Mouse (Mus musculus) lung, postnatal 0 days (tissue): ENCODE measurements around the gene Asphd1. TPM values are rescaled to one million over a fixed set of nuclear protein-coding genes. Genes with fewer than 3 reads are reported as not detected.

Experiments used
- ATAC-seq: fragments of 200-750 bp; cut with Nextera tagmentation; 2 replicates; pipeline ENCODE4 v1.8.0; 2017; ENCODE audit warnings: moderate library complexity
- DNase-seq: peaks from one replicate; pipeline ENCODE4 v3.0.0-alpha.2; 2016; ENCODE audit warnings: low spot score
- H3K27ac ChIP-seq: fragments of 300-500 bp; sonication (generic); 2 replicates; pipeline ENCODE4 v1.5.1; 2014; ENCODE audit warnings: antibody characterized with exemption, mild to moderate bottlenecking, low read length, mixed read lengths
- H3K27me3 ChIP-seq: fragments of 300-500 bp; sonication (generic); replicated peaks from 2 replicates; pipeline ENCODE4 v1.6.1; 2014; ENCODE audit warnings: low read length, mixed read lengths; ENCODE audit not compliant: insufficient read depth
- H3K36me3 ChIP-seq: fragments of 300-500 bp; sonication (generic); 2 replicates; pipeline ENCODE4 v1.6.1; 2014; ENCODE audit warnings: low read length, mixed read lengths; ENCODE audit not compliant: insufficient read depth
- H3K4me1 ChIP-seq: fragments of 300-500 bp; sonication (generic); 2 replicates; pipeline ENCODE4 v1.6.1; 2014; ENCODE audit warnings: antibody characterized with exemption, low read depth, low read length, mixed read lengths; ENCODE audit not compliant: insufficient read depth
- H3K4me2 ChIP-seq: fragments of 300-500 bp; sonication (generic); replicated peaks from 2 replicates; pipeline ENCODE4 v1.6.1; 2014; ENCODE audit warnings: low read depth, mild to moderate bottlenecking, low read length, moderate library complexity, mixed read lengths
- H3K4me3 ChIP-seq: fragments of 300-500 bp; sonication (generic); 2 replicates; pipeline ENCODE4 v1.5.1; 2014; ENCODE audit warnings: low read depth, low read length
- H3K9ac ChIP-seq: fragments of 300-500 bp; sonication (generic); replicated peaks from 2 replicates; pipeline ENCODE4 v1.6.1; 2014; ENCODE audit warnings: low read depth, mild to moderate bottlenecking
- H3K9me3 ChIP-seq: fragments of 300-500 bp; sonication (generic); 2 replicates; pipeline ENCODE4 v1.6.1; 2016; ENCODE audit warnings: low read length, mixed read lengths
- CTCF ChIP-seq: IDR thresholded peaks from 2 replicates; pipeline ENCODE4 v1.5.1; 2016; ENCODE audit warnings: antibody characterized with exemption, mild to moderate bottlenecking
- EP300 ChIP-seq: IDR thresholded peaks from 2 replicates; pipeline ENCODE4 v1.6.1; 2016; ENCODE audit warnings: antibody characterized with exemption, mild to moderate bottlenecking, control low read depth
- WGBS: fragments of 180-500 bp; shearing (Covaris S2); extraction: QIAGEN DNeasy Blood & Tissue Kit; methylation state at CpG from one replicate; pipeline ENCODE4 v1.1.7; 2014; 5-methylcytosine and 5-hydroxymethylcytosine counted together
- polyA plus RNA-seq: library from polyadenylated mRNA; unstranded; fragments of >200 nt; fragmentation: Nextera tagmentation; extraction: Ambion mirVana; gene quantifications from 2 replicates; pipeline ENCODE4 v1.2.1, GENCODE M21; 2015

The Asphd1 gene
- polyA plus RNA-seq, 1 experiment from 2014 or later, result not detected

GRCm38 (mm10) chr7:126982054-126982453 lies 32.7 kb upstream of the Asphd1 start:
- WGBS, result 78% methylated on average over 4 of the region's 4 CpGs
- Histone ChIP-seq H3K9ac (no peak overlapping the region), H3K36me3 (peaks cover 7% of the 10 kb centered on the region), H3K4me2 (no peak overlapping the region), H3K4me3 (no peak overlapping the region), H3K27ac (no peak overlapping the region), H3K4me1 (peaks cover 2% of the 10 kb centered on the region; the same call in 1 of the 2 replicates), H3K27me3 (no peaks in the 10 kb centered on the region), H3K9me3 (no peaks in the 10 kb centered on the region)
- TF ChIP-seq EP300 (no peak), CTCF (no peak)
- DNase-seq (no peak), ATAC-seq (no peak)

- no peaks in the 10 kb centered on the region for H3K9me3 ChIP-seq
- DNase-seq (no peak), ATAC-seq (no peak)
- H3K4me3 ChIP-seq, result no peak overlapping the region
- TF ChIP-seq EP300 (no peak), CTCF (no peak)
- H3K27ac ChIP-seq, result no peak overlapping the region
- H3K36me3 ChIP-seq, result peaks cover 7% of the 10 kb centered on the region
- WGBS, result 88% methylated on average over 2 of the region's 2 CpGs
- no peak overlapping the region for H3K4me2 ChIP-seq
- no peaks in the 10 kb centered on the region for H3K27me3 ChIP-seq
- no peak overlapping the region for H3K9ac ChIP-seq
- peaks cover 5% of the 10 kb centered on the region for H3K4me1 ChIP-seq
Observed at GRCm38 (mm10) chr7:126981601-126982000, 32.2 kb upstream of the Asphd1 start.

GRCm38 (mm10) chr7:126978841-126979240 lies 29.5 kb upstream of the Asphd1 start:
- DNase-seq, result no peak
- peaks cover 7% of the 10 kb centered on the region for H3K36me3 ChIP-seq
- no peak overlapping the region for H3K4me3 ChIP-seq
- H3K9ac ChIP-seq, result no peak overlapping the region
- H3K9me3 ChIP-seq, result no peaks in the 10 kb centered on the region
- no peaks in the 10 kb centered on the region for H3K27me3 ChIP-seq
- WGBS, result 80% methylated on average over 6 of the region's 6 CpGs
- no peak for ATAC-seq
- H3K4me1 ChIP-seq, result peaks cover 5% of the 10 kb centered on the region
- no peak overlapping the region for H3K27ac ChIP-seq
- H3K4me2 ChIP-seq, result no peak overlapping the region
- TF ChIP-seq CTCF (no peak), EP300 (no peak)

- peaks cover 5% of the 10 kb centered on the region for H3K4me1 ChIP-seq
- WGBS, result 18% methylated on average over 14 of the region's 14 CpGs
Observed at GRCm38 (mm10) chr7:126976878-126977459, 27.6 kb upstream of the Asphd1 start.

GRCm38 (mm10) chr7:126975950-126976866 lies 26.8 kb upstream of the Asphd1 start, which contains the start of gene Cdiptos:
Cdiptos (minus strand) TSS chr7:126976098.
- ATAC-seq, result peak; percentile 96
- Histone ChIP-seq H3K4me1 (peaks cover 5% of the 10 kb centered on the region), H3K4me2 (peak within 1 kb of the TSS; percentile 83), H3K9me3 (no peaks in the 10 kb centered on the region), H3K27ac (peak within 1 kb of the TSS; percentile 99), H3K36me3 (peaks cover 7% of the 10 kb centered on the region), H3K4me3 (peak within 1 kb of the TSS; percentile 99), H3K9ac (peak within 1 kb of the TSS; percentile 98), H3K27me3 (no peaks in the 10 kb centered on the region)
- peak; percentile 98 for DNase-seq
- TF ChIP-seq EP300 (peak; percentile 66; the same call in 1 of the 2 replicates), CTCF (peak; percentile 98)
- 1% methylated on average over 51 of the region's 55 CpGs for WGBS

More at GRCm38 (mm10) chr7:126976878-126977459, 27.6 kb upstream of the Asphd1 start:
- H3K27ac ChIP-seq, result peak overlapping the region; percentile 99
- ATAC-seq (peak; percentile 27; the same call in 1 of the 2 replicates), DNase-seq (peak; percentile 35)
- peak overlapping the region; percentile 99 for H3K4me3 ChIP-seq
- no peaks in the 10 kb centered on the region for H3K9me3 ChIP-seq
- peaks cover 7% of the 10 kb centered on the region for H3K36me3 ChIP-seq
- peak overlapping the region; percentile 83 for H3K4me2 ChIP-seq
- TF ChIP-seq CTCF (no peak), EP300 (peak; percentile 28; the same call in 1 of the 2 replicates)
- no peaks in the 10 kb centered on the region for H3K27me3 ChIP-seq
- peak overlapping the region; percentile 98 for H3K9ac ChIP-seq

GRCm38 (mm10) chr7:126975893-126975949 lies 26.3 kb upstream of the Asphd1 start, which contains the start of gene Cdipt:
Cdipt (plus strand) TSS chr7:126975914.
- H3K9me3 ChIP-seq, result no peaks in the 10 kb centered on the region
- H3K4me2 ChIP-seq, result peak within 1 kb of the TSS; percentile 83
- peak within 1 kb of the TSS; percentile 99 for H3K27ac ChIP-seq
- WGBS, result 0% methylated on average over 1 of the region's 1 CpGs
- ATAC-seq, result no peak
- H3K9ac ChIP-seq, result peak within 1 kb of the TSS; percentile 98
- peaks cover 5% of the 10 kb centered on the region for H3K4me1 ChIP-seq
- H3K36me3 ChIP-seq, result peaks cover 7% of the 10 kb centered on the region
- no peaks in the 10 kb centered on the region for H3K27me3 ChIP-seq
- H3K4me3 ChIP-seq, result peak within 1 kb of the TSS; percentile 99
- no peak for DNase-seq
- TF ChIP-seq CTCF (no peak), EP300 (no peak)
